Mouse (Mus musculus) CD4-positive helper T cell, adult 2 months (primary cell): ENCODE measurements around the gene Gaa.
"Not testable (repeated sequence)": the region's sequence is repeated elsewhere in the genome, so short reads cannot be mapped to it uniquely, and the experiment has no call there.

Source experiments
- DNase-seq: peaks from one replicate; pipeline ENCODE4 v3.0.0-alpha.2; 2012; ENCODE audit warnings: low read depth, missing footprints, low spot score

Gaa gene

DNA sequence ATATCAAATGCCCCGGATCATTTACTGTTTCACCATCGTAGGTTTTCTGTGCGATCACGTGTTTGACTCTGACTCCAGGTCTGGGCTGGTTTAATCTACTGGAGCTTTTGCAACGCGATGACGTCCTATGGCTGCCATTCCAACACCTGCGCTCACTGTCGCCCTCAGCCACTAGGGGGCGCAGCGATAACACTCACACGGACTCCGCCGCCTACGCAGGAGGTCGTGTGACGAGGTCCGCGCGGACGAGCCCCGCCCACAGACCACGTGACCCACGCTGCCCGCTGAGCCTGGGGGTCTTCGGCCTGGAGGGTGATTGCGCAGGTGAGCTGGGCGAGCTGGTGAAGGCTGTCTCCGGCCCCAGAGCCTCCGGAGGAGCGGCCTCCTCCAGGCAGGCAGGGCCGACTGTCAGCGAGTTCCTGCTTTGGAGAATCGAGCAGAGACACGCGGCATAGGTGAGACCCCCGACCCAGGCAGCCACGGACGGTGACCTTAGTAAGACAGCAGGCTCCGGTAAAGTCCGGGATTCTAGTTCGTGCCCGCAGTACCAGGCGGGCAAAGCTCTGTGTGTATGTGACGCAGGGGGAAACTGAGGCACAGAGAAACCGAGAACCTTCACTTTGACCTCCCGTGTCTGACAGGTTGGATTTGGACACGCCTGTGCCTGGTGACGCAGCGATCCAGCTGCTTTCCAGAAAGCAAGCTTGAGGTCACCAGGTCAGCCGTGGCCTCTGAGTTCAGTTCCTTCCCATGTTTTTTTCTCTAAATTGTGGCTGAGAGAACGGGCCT, at the start of gene Gaa:
TSS of gene Gaa (plus strand) at position 120 of the 789 bp plus-strand sequence.
- DNase-seq: peak; percentile 96

- no peak for DNase-seq
Measured at GRCm38 (mm10) chr11:119219816-119220465, 47.7 kb upstream of the Gaa start.

- no peak for DNase-seq
Measured at GRCm38 (mm10) chr11:119221812-119222510, 45.7 kb upstream of the Gaa start.

- no peak for DNase-seq
Measured at GRCm38 (mm10) chr11:119223124-119223890, 44.4 kb upstream of the Gaa start.

- DNase-seq: no peak
Measured at GRCm38 (mm10) chr11:119224926-119225325, 42.8 kb upstream of the Gaa start.

DNA sequence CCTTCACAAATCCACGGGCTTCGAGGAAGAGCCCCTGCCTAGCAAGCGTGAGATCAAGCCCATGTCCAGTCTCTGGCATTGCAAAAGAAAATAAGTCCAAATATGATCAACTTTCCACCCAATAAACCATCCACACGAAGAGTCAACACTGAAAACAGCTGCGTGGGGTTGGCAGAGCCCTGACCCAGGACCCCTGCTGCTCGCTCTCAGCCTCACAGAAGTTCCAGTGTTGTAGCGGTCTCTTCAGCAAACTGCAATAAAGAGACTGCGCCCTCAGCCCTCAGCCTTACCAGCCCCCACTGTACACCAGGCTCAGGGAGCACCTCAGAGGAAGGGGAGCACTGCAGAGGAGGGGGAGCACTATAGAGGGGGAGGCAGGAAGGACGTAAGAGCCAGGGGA, 42.1 kb upstream of the Gaa start:
- DNase-seq: no peak

DNA sequence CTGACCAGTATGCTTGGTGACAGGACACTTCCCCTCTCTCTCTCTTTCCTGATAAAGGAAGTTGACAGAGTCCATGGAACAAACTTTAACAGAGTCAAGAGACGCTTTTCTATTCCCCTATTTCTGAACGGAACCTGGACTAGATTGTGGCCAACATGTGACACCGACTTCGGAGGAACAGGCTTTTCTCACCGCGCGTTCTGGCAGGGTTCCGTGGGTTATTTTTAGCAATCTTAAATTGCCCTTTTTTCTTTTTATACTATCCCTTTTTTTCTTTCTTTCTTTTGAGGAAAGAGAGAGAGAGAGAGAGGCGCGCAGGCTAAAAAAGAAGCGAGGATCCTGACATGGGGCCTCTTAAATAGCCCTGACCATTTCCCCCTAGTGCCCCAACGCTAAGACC, 40.1 kb upstream of the Gaa start:
- no peak for DNase-seq

DNA sequence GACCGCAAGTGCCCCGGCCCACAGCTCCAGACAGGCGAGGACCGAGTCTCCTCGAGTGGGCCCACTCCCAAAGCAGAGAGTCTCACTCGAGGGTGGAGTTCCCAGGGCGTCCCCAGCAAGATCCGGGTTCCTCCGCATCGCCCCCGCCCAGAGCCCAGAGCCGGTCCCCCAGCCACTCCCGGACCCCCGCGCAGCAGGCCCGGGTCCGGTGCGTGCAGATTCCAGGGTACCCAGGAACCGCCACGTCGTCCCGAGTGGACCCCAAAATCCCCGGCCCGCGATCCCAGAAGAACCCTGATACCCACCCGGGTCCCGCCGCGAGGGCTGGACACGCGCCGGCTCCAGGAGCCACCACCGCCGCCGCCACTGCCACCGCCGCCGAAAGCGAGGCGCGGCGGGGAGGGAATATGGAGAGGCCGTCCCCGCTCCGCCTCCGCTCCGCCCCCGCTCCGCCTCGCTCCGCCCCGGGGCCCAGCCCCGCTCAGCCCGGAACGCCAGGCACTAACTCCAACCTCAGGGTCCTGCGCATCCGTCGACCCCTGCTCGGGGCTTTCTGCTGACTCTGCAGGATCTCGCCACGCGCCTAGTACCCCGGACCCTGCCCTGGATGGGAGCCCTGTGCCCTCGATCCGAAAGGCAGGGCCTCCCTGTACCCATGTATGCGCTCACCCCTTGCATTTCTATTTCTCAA, 39.5 kb upstream of the Gaa start, which contains the start of the genes Tbc1d16 and Ccdc40:
TSS of gene Tbc1d16 (minus strand) at position 409 of the 691 bp plus-strand sequence.
TSS of gene Ccdc40 (plus strand) at position 482 of the 691 bp plus-strand sequence.
- peak; percentile 82 for DNase-seq

GRCm38 (mm10) chr11:119228846-119229626, 38.7 kb upstream of the Gaa start:
- DNase-seq: peak; percentile 88

- DNase-seq: no peak
Measured at GRCm38 (mm10) chr11:119234770-119235169, 32.9 kb upstream of the Gaa start.

DNA sequence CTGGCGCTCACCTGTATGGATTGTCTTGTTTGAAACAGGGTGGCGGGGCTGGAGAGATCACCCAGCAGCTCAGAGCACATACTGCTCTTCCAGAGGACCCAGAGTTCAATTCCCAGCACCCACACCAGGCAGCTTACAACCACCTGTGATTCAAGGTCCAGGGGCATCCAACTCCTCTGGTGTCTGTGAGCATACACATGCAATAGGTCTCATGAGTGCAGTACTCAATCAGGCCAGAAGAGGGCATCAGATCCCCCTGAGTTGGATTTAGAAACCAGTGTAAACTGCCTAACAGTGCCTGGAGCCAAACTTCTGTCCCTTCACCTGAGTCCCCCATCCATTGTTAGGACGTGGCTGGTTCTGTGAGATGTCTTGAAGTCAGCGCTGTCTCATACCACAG, 32.1 kb upstream of the Gaa start:
- DNase-seq: peak; percentile 72

GRCm38 (mm10) chr11:119236354-119236753, 31.3 kb upstream of the Gaa start:
- DNase-seq: no peak

DNA sequence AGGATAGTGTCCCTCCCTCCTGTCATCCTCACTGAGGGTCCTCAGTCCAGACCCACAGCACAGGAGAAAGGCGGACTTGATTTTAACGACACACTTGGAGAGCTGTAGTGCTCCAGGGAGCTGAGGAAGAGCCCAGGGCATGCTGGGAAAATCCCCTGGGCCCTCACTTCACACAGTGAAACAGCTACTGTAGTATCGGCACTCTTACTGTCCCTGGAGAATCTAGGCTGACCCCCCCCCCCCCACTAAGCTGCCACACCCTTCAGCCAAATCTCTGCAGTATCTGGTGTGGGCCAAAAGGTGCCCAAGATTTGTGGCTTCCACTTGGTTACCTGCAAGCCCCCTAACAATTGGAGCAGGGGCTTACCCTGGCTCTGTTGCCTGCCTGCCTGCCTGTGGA, 30.7 kb upstream of the Gaa start:
- DNase-seq: no peak

DNA sequence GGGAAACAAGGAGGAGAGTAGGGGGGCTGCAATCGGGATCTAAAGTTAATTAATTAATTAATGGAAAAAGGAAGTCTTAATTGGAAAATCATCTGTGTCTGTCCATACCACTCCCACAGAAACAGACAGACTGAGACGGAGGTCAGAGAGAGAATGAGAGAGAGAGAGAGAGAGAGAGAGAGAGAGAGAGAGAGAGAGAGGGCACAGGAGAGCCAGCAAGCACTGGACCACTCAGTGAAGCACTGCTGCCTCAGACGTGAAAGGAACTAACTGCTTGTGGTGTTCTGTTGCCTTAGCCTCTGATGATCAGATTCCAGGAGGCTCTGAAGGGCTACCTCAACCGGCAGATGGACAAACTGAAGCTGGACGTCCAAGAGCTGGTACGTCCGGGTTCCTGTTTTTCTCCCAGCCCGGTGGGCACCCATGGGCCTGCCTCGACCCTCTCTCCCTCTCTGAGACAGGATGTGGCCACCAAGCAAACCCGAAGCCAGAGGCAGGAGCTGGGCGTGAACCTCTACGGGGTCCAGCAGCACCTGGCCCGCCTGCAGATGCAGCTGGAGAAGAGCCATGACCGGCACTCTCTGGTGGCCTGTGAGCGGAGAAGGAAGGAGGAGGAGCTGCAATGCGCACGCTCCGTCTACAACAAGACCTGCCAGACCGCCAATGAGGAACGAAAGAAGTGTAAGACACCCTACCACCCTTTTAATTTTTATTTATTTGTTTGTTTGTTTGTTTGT, 30.0 kb upstream of the Gaa start:
- peak; percentile 73 for DNase-seq

DNA sequence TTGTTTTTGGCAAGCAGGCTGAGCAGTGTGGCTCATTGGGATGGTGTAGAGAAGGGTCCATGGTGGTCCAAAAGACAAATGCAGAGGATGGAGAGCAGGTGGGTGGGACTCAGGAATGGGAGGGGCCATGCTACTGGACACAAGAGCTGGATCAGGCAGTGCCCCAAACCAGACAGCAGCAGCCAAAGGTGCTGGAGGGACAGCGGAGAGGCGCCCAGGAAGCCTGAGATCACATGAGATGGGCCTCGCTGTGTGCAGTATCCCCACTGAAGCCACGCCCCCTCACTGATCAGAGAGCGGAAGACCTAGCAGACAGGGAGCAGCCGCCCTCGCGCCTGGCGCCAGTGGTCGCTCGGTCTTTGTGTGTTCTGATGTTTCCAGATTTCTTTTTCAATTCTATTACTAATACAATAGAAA, 29.4 kb upstream of the Gaa start:
- peak; percentile 85 for DNase-seq

DNA sequence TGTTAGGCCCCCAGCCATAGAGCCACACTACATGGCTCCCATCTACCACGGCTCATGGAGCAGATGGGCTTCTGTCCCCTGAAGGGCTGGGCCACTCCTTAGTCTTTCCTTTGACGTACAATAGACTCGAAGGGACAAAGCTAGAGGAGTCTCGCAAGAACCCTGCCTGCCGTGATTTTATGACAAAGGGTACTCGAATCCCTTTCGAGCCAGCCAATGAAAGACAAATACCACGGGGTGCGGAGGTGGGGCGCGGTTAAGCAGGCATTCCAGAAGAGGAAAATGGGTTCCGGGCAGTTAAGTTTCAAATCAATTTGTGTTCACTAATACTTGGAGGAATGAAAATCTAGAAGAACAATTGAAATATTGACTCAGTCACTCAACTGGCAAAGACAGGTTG, 28.2 kb upstream of the Gaa start:
- no peak for DNase-seq

DNA sequence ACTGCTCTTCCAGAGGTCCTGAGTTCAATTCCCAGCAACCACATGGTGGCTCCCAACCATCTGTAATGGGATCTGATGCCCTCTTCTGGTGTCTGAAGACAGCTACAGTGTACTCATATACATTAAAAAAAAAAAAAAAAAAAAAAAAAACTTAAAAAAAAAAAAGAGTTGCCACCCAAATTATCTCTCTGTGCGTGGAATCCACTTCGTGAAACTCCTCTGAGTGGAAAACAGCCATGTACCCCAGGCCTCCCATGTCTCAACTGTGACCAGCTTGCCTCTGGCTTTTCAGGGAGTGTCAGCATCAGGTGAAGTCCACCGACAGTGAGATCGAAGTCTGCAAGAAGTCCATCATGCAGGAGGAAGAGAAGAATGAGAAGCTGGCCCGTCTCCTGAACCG, 22.1 kb upstream of the Gaa start:
- not testable (repeated sequence) for DNase-seq

GRCm38 (mm10) chr11:119249011-119249410, 18.7 kb upstream of the Gaa start:
- DNase-seq: peak; percentile 59

- no peak for DNase-seq
Measured at GRCm38 (mm10) chr11:119250998-119251397, 16.7 kb upstream of the Gaa start.
